Mouse (Mus musculus) erythroblast, embryonic 14.5 days (primary cell): ENCODE measurements around the gene Tns4. TPM values are rescaled to one million over a fixed set of nuclear protein-coding genes. Genes with fewer than 3 reads are reported as not detected.

ENCODE experiments used
- H3K27me3 ChIP-seq: 2 replicates; pipeline ENCODE4 v1.6.1; 2012; ENCODE audit warnings: inconsistent platforms; ENCODE audit not compliant: control insufficient read depth
- H3K36me3 ChIP-seq: 2 replicates; pipeline ENCODE4 v1.6.1; 2012; ENCODE audit warnings: mild to moderate bottlenecking, inconsistent platforms; ENCODE audit not compliant: control insufficient read depth
- H3K4me1 ChIP-seq: 2 replicates; pipeline ENCODE4 v1.6.1; 2012; ENCODE audit warnings: inconsistent platforms; ENCODE audit not compliant: control insufficient read depth
- H3K4me3 ChIP-seq: replicated peaks from 2 replicates; pipeline ENCODE3; 2012; ENCODE audit warnings: moderate library complexity, mild to moderate bottlenecking, inconsistent platforms
- H3K9me3 ChIP-seq: 2 replicates; pipeline ENCODE4 v1.6.1; 2012; ENCODE audit warnings: low read length, inconsistent platforms, mixed read lengths; ENCODE audit not compliant: control insufficient read depth
- GATA1 ChIP-seq: IDR thresholded peaks from 2 replicates; pipeline ENCODE4 v1.6.1; 2012; ENCODE audit warnings: low read length, inconsistent platforms, mixed read lengths
- TAL1 ChIP-seq: IDR thresholded peaks from 3 replicates; pipeline ENCODE4 v1.6.1; 2012; ENCODE audit warnings: low read length, inconsistent platforms, mixed read lengths
- polyA plus RNA-seq: library from polyadenylated mRNA; stranded (reverse); fragments of >175 nt; gene quantifications from 2 replicates; pipeline ENCODE4 v1.2.3, GENCODE M21; 2012

Tns4 gene
- polyA plus RNA-seq, 1 experiment = not detected

DNA sequence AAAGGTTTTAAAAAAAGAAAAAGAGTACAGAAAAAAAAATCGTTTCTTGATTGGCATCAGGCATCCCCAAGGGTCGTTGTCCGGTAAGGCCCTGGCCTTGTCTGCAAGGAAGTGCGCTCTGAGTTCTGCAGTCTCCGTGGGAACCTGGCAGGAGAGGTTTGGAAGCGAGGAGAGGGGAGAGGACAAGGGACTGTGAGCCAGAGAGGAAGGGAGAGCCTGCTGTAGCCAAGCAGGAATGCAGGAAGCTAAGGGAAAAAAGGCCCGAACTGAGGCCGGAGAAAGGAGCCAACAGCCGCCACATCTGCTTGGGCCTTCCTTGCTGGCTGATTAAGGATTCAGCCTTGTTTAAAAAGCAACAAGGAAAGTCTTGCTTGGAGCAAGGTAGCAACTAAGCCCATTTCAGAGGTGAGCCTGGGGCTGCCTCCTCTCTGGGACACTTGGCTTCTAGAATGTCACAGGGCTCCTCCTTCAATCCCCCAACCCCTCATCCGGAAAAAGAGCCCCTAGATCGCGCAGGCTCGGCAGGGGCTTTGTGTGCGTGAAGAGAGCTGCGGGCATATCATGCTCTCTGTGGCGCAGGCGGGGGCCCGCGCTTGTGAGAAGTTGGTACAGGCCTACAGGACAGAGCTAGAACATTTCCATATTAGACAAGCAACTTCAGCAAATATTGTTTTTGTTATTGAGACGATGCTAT is 31.6 kb upstream of the Tns4 start:
- TF ChIP-seq TAL1 (no peak), GATA1 (no peak)
- Histone ChIP-seq H3K36me3 (no peaks in the 10 kb centered on the region), H3K9me3 (no peaks in the 10 kb centered on the region), H3K4me1 (no peaks in the 10 kb centered on the region), H3K27me3 (no peaks in the 10 kb centered on the region), H3K4me3 (no peak overlapping the region)

DNA sequence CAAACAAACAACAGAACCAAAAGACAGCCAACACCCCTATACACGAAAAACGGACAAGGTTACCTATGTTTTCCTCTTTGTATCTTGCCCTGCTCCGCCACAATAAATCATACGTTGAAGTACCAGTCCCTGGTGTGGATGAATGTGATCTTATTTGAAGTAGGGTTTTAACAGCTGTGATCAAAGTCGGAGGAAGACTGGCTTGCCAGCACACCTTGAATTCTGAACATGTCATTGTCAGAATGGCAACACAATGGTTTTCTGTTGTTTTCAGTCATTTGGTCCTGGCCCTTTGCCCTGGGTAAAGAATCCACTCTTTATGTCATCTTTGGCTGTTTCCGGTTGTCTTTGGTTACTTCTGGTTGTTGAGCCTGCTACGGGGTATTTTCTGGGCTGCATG is 29.9 kb upstream of the Tns4 start:
- no peaks in the 10 kb centered on the region for H3K36me3 ChIP-seq
- no peaks in the 10 kb centered on the region for H3K9me3 ChIP-seq
- no peak overlapping the region for H3K4me3 ChIP-seq
- no peaks in the 10 kb centered on the region for H3K4me1 ChIP-seq
- TF ChIP-seq GATA1 = no peak
- no peak for TF ChIP-seq TAL1
- no peaks in the 10 kb centered on the region for H3K27me3 ChIP-seq

DNA sequence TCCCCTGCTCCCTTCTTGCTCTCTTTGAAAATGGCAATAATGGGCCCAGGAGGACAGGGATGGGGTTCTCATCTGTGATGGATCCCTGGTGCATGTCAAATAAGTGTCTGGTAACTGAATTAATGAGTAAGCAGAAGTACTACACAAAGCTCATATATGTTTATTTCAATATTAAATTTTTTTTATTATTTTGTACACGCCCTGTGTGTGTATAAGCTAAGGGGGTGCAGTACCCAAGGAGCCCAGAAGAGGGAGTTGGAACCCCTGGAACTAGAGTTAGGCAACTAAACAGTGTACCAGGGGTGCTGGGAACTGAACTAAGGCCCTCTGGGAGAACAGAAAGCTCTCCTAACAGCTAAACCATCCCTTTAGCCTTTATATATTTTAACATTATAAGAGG is 29.3 kb upstream of the Tns4 start:
- Histone ChIP-seq H3K4me3 (no peak overlapping the region), H3K9me3 (no peaks in the 10 kb centered on the region), H3K36me3 (no peaks in the 10 kb centered on the region), H3K4me1 (no peaks in the 10 kb centered on the region), H3K27me3 (no peaks in the 10 kb centered on the region)
- TF ChIP-seq TAL1 (no peak), GATA1 (no peak)

DNA sequence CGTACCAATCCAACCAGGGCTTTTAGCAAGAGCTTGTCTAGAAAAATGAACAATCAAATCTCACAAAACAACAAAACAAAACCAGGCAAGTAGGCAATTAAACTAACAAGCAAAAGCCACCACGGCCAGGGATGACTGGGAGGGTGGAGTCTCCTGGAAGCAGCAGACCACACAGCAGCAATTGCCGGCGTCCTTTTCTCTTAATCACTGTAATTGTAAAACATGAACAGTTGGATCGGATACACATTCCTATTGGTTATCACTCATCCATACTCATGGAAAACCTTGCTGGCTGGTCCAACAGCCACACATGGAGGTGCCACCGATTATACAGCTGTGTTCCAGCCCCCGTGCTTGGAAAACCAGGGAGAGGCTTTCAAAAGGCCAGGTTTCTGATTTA is 28.8 kb upstream of the Tns4 start:
- no peak overlapping the region for H3K4me3 ChIP-seq
- TF ChIP-seq TAL1 (no peak), GATA1 (no peak)

DNA sequence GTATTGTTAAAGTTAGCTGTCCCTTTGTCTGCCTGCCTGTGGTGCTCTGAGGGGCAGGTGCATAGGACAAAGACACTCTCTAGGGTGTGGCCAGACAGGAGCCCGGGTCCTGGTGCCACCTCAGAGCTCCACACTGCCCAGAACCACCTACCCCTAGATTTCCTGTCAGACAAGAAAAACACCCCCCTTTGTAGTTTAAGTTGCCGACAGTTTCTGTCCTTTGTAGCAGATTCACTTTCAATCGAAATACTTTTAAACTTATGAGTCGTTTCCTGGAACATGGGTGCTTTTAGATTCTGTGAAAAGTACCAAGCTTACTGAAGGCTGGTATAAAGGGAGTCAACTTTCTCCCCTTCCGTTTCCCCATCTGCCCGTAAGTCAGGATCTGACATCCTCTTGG is 26.8 kb upstream of the Tns4 start:
- Histone ChIP-seq H3K27me3 (no peaks in the 10 kb centered on the region), H3K4me1 (no peaks in the 10 kb centered on the region), H3K36me3 (no peaks in the 10 kb centered on the region), H3K9me3 (no peaks in the 10 kb centered on the region), H3K4me3 (no peak overlapping the region)
- no peak for TF ChIP-seq GATA1
- TF ChIP-seq TAL1 = no peak

More for the DNA sequence above, 28.8 kb upstream of the Tns4 start:
- Histone ChIP-seq H3K4me1 (no peaks in the 10 kb centered on the region), H3K27me3 (no peaks in the 10 kb centered on the region), H3K9me3 (no peaks in the 10 kb centered on the region), H3K36me3 (no peaks in the 10 kb centered on the region)

DNA sequence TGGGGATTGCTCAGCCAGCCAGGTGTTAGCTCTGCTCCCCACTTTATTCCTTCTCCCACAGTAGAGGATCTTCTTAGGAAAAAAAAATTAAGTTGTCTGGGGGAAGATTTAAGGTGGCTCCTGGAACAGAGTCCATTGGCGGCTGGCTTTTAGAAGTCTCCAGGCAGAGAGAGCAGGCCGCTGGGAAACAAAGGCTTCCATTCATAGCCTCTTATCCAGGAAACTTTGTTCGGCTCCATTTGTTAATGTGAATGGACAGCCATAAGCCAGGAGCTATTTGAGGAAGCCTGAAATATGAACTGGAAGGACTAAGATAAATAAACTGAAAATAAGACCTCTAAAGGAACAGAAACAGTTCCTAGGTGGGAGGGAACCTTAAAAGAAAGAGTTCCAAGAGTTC is 24.0 kb upstream of the Tns4 start:
- Histone ChIP-seq H3K36me3 (no peaks in the 10 kb centered on the region), H3K4me1 (no peaks in the 10 kb centered on the region), H3K4me3 (no peak overlapping the region), H3K27me3 (no peaks in the 10 kb centered on the region), H3K9me3 (no peaks in the 10 kb centered on the region)
- TF ChIP-seq TAL1 = no peak
- no peak for TF ChIP-seq GATA1

DNA sequence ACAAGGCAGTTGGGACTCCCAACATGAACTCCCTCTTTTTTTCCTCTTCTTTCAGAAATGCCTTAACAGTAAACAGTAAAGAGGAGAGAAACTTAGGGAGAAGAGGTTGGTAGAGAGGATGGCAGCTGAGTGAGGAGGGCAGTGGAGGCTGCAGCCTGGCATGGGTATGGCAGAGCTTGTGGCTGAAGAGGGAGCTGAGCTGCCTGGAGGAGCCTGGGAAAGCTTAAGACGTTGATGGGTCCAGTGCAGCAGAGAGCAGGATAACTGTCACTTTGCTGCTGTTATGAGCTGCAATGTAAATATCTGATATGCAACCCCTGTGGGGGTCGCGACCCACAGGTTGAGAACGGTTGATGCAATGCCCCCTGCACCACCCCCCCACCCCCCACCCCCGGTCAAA is 23.6 kb upstream of the Tns4 start:
- no peak overlapping the region for H3K4me3 ChIP-seq
- no peaks in the 10 kb centered on the region for H3K27me3 ChIP-seq
- no peaks in the 10 kb centered on the region for H3K9me3 ChIP-seq
- TF ChIP-seq TAL1 (no peak), GATA1 (no peak)
- H3K36me3 ChIP-seq = no peaks in the 10 kb centered on the region
- H3K4me1 ChIP-seq = no peaks in the 10 kb centered on the region

DNA sequence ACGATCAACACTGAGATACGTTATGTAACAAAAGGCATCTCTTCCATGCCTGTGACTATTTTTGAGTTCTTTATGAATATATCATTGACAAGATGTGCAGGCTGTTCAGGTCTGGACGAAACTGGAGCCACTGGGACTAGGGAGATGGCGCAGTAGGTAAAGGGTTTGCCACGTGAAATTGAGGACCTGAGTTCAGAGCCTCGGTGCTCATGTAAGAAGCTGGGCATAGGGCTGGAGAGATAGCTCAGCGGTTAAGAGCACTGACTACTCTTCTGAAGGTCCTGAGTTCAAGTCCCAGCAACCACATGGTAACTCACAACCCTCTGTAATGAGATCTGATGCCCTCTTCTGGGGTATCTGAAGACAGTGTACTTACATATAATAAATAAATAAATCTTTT is 22.5 kb upstream of the Tns4 start:
- no peaks in the 10 kb centered on the region for H3K9me3 ChIP-seq
- H3K4me3 ChIP-seq = no peak overlapping the region
- H3K27me3 ChIP-seq = no peaks in the 10 kb centered on the region
- TF ChIP-seq GATA1 = no peak
- no peak for TF ChIP-seq TAL1
- H3K36me3 ChIP-seq = no peaks in the 10 kb centered on the region
- H3K4me1 ChIP-seq = no peaks in the 10 kb centered on the region

DNA sequence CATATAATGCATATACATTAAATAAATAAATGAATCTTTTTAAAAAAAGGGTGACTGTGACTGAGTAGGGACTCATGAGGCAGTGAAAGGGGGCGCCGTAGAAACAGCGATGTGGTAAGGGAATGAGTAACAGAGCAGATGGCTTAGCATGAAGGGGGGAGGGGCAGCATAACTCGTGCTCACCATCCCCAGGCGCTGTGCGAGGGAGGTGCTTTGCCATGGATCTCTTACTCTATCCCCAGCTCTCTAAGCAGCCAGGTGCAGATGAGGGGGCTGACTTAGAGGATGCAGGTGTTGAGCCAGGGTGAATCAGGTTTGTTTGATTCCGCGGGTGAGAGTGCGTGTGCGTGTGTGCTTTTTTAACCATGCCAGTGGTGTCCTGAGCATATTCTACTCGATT is 22.0 kb upstream of the Tns4 start:
- TF ChIP-seq TAL1 (no peak), GATA1 (no peak)
- no peaks in the 10 kb centered on the region for H3K9me3 ChIP-seq
- H3K36me3 ChIP-seq = no peaks in the 10 kb centered on the region
- H3K4me1 ChIP-seq = no peaks in the 10 kb centered on the region
- no peak overlapping the region for H3K4me3 ChIP-seq
- no peaks in the 10 kb centered on the region for H3K27me3 ChIP-seq
